Mouse (Mus musculus): ENCODE data around the gene Armc10. TPM values are rescaled to one million over a fixed set of nuclear protein-coding genes. Genes with fewer than 3 reads are reported as not detected.

Gene Armc10
- polyA plus RNA-seq, 1 experiment, result 91.6 TPM

- TF ChIP-seq CTCF (IDR thresholded peaks at IDR 0.05; ENCODE audit: borderline replicate concordance, extremely low read depth, insufficient read depth, insufficient read length), result no peak
- TF ChIP-seq POLR2A (IDR thresholded peaks at IDR 0.05; ENCODE audit: borderline replicate concordance, extremely low read depth, insufficient read depth, insufficient read length, poor library complexity, severe bottlenecking), result no peak
Measured at GRCm38 (mm10) chr5:21644891-21645438, 648 bp upstream of the Armc10 start.

GRCm38 (mm10) chr5:21646133-21646491 lies 499 bp downstream of the Armc10 start:
- peak; percentile 42 for DNase-seq (ENCODE audit: low read depth)

More at GRCm38 (mm10) chr5:21644891-21645438, 648 bp upstream of the Armc10 start:
- DNase-seq (ENCODE audit: low read depth), result no peak

GRCm38 (mm10) chr5:21650736-21651135 lies 5.1 kb downstream of the Armc10 start:
- TF ChIP-seq POLR2A (IDR thresholded peaks at IDR 0.05; ENCODE audit: borderline replicate concordance, extremely low read depth, insufficient read depth, insufficient read length, poor library complexity, severe bottlenecking), result no peak
- no peak for TF ChIP-seq CTCF (IDR thresholded peaks at IDR 0.05; ENCODE audit: borderline replicate concordance, extremely low read depth, insufficient read depth, insufficient read length)
- DNase-seq (ENCODE audit: low read depth), result no peak

More at GRCm38 (mm10) chr5:21646133-21646491, 499 bp downstream of the Armc10 start:
- TF ChIP-seq POLR2A (IDR thresholded peaks at IDR 0.05; ENCODE audit: borderline replicate concordance, extremely low read depth, insufficient read depth, insufficient read length, poor library complexity, severe bottlenecking), result no peak
- no peak for TF ChIP-seq CTCF (IDR thresholded peaks at IDR 0.05; ENCODE audit: borderline replicate concordance, extremely low read depth, insufficient read depth, insufficient read length)

- DNase-seq (ENCODE audit: low read depth), result no peak
Measured at GRCm38 (mm10) chr5:21651885-21652612, 6.4 kb downstream of the Armc10 start.

GRCm38 (mm10) chr5:21656912-21657311 lies 11.3 kb downstream of the Armc10 start:
- no peak for DNase-seq (ENCODE audit: low read depth)
- TF ChIP-seq CTCF (IDR thresholded peaks at IDR 0.05; ENCODE audit: borderline replicate concordance, extremely low read depth, insufficient read depth, insufficient read length), result no peak
- no peak for TF ChIP-seq POLR2A (IDR thresholded peaks at IDR 0.05; ENCODE audit: borderline replicate concordance, extremely low read depth, insufficient read depth, insufficient read length, poor library complexity, severe bottlenecking)

More at GRCm38 (mm10) chr5:21651885-21652612, 6.4 kb downstream of the Armc10 start:
- TF ChIP-seq POLR2A (IDR thresholded peaks at IDR 0.05; ENCODE audit: borderline replicate concordance, extremely low read depth, insufficient read depth, insufficient read length, poor library complexity, severe bottlenecking) (no peak), CTCF (IDR thresholded peaks at IDR 0.05; ENCODE audit: borderline replicate concordance, extremely low read depth, insufficient read depth, insufficient read length) (no peak)

- TF ChIP-seq CTCF (IDR thresholded peaks at IDR 0.05; ENCODE audit: borderline replicate concordance, extremely low read depth, insufficient read depth, insufficient read length) (no peak), POLR2A (IDR thresholded peaks at IDR 0.05; ENCODE audit: borderline replicate concordance, extremely low read depth, insufficient read depth, insufficient read length, poor library complexity, severe bottlenecking) (no peak)
- no peak for DNase-seq (ENCODE audit: low read depth)
Measured at GRCm38 (mm10) chr5:21658038-21658437, 12.4 kb downstream of the Armc10 start.

DNA sequence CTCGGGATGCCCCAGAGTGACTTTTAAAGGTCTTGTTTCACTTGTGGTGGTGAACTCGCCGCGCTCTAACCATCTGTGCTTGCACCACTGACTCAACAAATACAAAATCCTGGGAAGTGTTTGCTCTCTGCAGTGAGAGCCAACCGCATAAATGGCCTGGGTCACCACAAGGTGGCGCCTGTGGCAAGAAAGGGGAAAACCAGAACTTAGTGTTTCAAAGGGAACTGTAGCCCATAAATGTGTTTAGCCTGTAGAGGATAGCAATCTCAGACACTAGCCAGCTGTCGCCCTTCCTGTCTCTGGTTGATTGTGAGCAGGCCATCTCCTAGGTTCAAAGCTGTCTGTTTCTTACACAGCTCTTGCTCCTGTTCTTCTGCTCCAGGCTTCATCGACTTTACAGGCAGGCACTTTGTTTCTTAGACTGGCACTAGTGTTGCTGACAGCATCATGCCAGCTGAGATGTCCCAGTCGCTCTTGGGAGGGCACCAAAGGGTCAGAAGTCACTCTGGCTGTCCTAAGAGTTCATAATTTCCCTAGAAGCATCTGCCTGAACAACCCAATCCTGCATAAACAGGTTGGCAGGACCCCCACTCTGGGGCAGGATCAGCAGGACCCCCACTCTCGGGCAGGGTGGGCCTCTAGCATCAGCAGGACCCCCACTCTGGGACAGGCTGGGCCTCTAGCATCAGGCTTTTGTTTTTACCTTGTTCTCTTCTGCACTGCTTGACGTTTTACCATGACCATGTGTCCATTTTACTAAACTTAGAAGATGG lies 13.2 kb downstream of the Armc10 start:
- DNase-seq (ENCODE audit: low read depth), result peak; percentile 82
- TF ChIP-seq POLR2A (IDR thresholded peaks at IDR 0.05; ENCODE audit: borderline replicate concordance, extremely low read depth, insufficient read depth, insufficient read length, poor library complexity, severe bottlenecking) (no peak), CTCF (IDR thresholded peaks at IDR 0.05; ENCODE audit: borderline replicate concordance, extremely low read depth, insufficient read depth, insufficient read length) (peak; percentile 88)

GRCm38 (mm10) chr5:21660850-21661249 lies 15.2 kb downstream of the Armc10 start:
- TF ChIP-seq POLR2A (IDR thresholded peaks at IDR 0.05; ENCODE audit: borderline replicate concordance, extremely low read depth, insufficient read depth, insufficient read length, poor library complexity, severe bottlenecking) (no peak), CTCF (IDR thresholded peaks at IDR 0.05; ENCODE audit: borderline replicate concordance, extremely low read depth, insufficient read depth, insufficient read length) (no peak)
- DNase-seq (ENCODE audit: low read depth), result peak; percentile 69

GRCm38 (mm10) chr5:21663081-21663480 lies 17.5 kb downstream of the Armc10 start:
- TF ChIP-seq CTCF (IDR thresholded peaks at IDR 0.05; ENCODE audit: borderline replicate concordance, extremely low read depth, insufficient read depth, insufficient read length) (no peak), POLR2A (IDR thresholded peaks at IDR 0.05; ENCODE audit: borderline replicate concordance, extremely low read depth, insufficient read depth, insufficient read length, poor library complexity, severe bottlenecking) (no peak)
- peak; percentile 61 for DNase-seq (ENCODE audit: low read depth)

DNA sequence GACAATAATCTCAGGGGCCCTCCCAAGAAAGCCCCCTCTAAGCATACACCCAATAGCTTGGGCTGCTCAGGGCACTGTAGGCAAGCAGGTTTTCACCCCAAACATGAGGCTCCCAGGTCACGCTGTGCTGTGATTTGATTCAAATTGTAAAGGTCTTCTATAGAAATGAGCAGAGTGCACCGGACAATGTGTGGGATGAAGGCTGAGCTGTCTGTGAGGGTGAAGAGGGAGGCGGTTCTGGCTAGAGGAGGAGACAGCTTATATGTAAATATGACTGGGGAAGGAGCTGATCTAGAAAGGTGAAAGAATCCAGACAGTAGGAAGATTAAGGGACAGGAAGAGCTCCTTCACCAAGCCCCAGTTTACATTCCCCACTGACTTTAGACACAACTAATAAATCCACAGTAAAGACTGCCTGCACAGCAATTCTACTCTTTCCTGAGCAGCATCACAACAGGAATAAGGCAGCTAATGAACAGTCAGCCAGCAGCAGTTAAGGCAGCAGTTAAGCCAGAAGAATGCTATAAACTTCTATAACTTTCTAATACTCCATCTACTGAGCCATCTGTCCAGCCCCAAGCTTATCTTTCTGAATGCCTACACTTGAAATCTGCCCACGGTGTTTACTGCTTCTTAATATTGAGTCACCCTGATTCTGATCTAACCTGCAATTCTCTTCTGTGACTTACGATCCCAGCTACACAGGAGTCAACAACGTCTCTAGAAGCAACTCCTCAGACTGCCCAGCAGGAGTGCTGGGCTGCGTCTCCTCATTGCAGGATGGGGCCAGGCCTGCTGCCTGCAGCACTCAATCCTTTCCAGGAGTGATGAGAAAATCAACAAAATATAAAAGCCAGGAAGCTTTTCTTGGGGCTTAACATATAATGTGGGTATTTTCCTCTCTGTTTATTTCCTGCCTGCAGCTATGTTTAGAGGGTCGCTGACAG lies 21.9 kb downstream of the Armc10 start:
- DNase-seq (ENCODE audit: low read depth), result no peak
- TF ChIP-seq POLR2A (IDR thresholded peaks at IDR 0.05; ENCODE audit: borderline replicate concordance, extremely low read depth, insufficient read depth, insufficient read length, poor library complexity, severe bottlenecking), result no peak
- no peak for TF ChIP-seq CTCF (IDR thresholded peaks at IDR 0.05; ENCODE audit: borderline replicate concordance, extremely low read depth, insufficient read depth, insufficient read length)
